Mouse (Mus musculus) heart, postnatal 36 days (tissue): ENCODE measurements around the gene Dkk3. TPM values are rescaled to one million over a fixed set of nuclear protein-coding genes. Genes with fewer than 3 reads are reported as not detected.
A peak's percentile ranks its signal among the peaks of the same experiment; 100 is the strongest.
"Not testable (repeated sequence)": the region's sequence is repeated elsewhere in the genome, so short reads cannot be mapped to it uniquely, and the experiment has no call there.

ENCODE experiments used
- DNase-seq, 2 experiments: peaks; one replicate each; pipeline ENCODE4 v3.0.0; 2021 to 2022
- intact Hi-C: fragments of 180-260 bp; cut with DNase I; formaldehyde crosslinking; loops from one replicate; pipeline ENCODE4 v1.15.1; 2025
- total RNA-seq, 2 experiments: library from RNA; stranded (reverse); gene quantifications; 2 replicates each; pipeline ENCODE4 v1.2.3; 2021

Dkk3 gene
- total RNA-seq, 2 experiments from 2014 or later: 35.5 to 43.5 TPM

DNA sequence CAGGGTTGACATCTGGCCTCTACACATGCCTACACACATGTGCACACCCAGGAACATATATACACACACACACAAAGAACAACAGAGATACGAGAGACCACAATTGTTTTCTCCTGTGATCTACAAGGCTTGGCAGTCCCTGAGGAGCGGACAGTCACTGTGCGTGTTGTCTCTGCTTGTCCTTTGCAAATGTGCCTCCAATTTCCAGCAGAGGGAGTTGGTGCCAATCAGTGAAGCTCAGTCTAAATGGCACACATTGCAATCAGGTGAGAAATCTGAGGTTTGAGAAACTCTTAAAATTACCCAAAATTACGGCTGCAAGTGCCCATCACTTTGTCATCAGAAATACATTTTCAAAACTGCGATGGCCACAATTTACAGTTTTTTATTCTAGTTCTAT lies 25.6 kb downstream of the Dkk3 start:
- no peak for DNase-seq
- intact Hi-C loops: no loop called here

DNA sequence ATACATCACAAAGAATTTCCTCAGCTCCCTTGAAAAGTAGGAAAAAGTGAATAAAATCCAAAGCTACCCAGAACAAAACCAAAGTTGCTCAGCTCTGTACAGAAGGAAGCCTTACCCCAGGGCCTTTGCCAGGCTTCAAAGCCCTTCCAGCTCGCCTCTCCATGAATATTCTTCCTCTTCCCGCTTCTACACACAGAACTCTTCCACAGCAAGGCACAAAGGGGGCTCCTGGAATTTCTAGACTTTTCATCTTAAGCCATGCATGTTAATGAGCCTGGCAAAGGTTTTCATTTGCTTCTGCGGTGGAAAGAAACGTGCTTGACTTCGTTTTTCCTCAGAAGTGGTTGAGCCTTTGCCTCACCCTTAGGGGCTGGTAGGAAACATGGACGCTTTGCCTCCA lies 26.9 kb downstream of the Dkk3 start:
- no peak for DNase-seq
- intact Hi-C loops: no loop called here

DNA sequence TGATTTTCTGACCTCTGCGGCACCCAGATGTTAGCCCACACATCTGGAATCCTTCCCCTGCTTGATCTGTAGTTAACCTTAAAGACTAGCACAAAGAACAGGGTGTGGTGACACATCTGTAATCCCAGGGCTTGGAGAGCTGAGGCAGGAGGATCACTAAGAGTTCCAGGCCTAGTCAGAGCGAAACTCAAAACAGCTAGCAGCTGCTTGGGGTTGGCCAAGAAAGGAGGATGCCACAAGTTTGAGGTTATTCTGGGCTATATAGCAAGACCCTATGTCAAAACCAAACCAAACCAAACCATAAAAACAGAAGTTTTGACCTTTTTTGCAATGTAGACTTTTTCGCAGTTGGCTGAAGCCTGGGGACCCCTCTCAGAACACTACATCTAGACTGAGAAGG lies 28.2 kb downstream of the Dkk3 start:
- no peak for DNase-seq
- intact Hi-C loops: no loop called here

DNA sequence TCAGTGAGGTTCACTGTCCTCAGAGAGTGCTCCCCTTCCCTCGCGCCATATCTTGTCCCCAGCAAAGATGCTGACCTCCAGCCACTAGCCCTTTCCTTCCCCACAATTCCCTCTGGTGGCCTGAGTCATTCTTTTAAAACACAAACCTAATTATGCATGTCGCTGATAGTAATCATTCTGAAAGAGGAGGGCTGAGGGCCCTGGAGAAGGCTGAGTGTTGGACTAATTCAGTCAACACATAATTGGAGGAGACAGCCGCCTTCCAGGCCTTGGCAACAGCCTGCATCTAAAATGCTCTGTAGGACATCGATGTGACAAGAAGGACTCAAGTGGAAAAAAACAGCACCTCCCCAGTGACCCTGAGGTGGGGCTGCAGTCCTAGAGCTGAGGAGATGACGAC lies 29.0 kb downstream of the Dkk3 start:
- DNase-seq: no peak
- intact Hi-C loops: no loop called here

DNA sequence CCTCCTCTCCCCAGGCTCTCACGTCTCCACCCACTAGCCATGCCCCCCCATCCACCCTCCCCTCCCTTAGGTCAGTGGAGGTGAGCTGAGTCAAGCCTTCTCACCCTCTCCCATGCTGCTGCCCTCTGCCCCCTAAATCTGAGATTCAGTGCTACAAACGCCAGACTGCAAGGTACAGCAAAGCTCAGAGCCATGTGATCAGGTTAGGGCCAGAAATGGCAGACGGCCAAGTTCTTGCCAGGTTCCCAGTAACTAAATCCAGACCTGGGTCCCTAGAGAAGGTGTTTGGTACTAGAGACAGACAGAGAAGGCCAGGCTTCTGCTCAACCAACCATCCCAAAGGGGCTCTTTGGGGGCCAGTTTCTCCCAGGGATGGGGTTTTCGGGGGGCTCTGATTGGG lies 30.0 kb downstream of the Dkk3 start:
- peak in 1 of 2 experiments; percentile 25 for DNase-seq
- intact Hi-C loops: no loop called here

DNA sequence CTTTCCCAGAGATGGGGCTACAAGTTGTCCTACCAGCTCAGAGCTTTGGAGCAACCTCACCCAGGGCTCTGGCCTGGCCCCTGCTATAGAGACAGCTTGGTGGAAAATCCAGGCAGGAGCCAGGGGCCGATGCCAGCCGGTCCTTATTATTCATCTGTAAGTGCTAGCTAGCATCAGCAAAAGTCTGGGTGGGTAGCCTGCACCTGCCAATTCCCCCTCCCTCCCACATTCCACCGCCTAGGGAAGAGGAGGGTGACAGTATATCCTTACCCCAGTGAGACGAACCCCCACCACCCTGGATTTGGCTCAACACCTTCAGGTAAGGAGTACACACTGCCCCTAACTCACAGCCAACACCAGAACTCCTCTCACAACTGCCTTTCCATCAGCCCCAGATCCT lies 30.9 kb downstream of the Dkk3 start:
- intact Hi-C loops: no loop called here
- DNase-seq: no peak

DNA sequence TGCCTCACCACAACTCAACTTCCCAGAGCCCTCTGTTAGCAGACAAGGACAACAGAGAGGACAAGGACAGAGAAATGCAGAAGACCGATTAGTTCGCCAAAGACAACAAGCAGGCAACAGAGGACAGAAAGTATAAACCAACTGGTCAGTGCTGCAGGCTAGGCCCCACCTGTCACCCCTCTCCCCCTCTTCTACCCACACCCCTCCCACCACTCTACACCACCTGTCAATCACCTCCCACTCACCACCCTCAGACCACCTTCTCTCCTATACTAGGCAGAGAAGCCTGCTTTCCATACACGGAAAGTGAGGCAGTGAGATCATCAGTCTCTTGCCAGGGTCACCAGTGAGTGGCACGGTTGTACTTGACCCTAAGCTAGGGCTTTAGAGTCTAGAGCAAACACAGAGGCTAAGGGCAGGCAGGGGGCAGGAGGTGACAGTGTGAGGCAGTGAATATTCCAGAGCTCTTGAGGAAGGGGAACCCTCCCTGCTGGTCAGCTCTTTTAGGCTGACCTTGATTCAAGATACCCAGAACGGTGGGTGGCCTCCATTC lies 31.7 kb downstream of the Dkk3 start:
- DNase-seq: no peak
- intact Hi-C loops: no loop called here

DNA sequence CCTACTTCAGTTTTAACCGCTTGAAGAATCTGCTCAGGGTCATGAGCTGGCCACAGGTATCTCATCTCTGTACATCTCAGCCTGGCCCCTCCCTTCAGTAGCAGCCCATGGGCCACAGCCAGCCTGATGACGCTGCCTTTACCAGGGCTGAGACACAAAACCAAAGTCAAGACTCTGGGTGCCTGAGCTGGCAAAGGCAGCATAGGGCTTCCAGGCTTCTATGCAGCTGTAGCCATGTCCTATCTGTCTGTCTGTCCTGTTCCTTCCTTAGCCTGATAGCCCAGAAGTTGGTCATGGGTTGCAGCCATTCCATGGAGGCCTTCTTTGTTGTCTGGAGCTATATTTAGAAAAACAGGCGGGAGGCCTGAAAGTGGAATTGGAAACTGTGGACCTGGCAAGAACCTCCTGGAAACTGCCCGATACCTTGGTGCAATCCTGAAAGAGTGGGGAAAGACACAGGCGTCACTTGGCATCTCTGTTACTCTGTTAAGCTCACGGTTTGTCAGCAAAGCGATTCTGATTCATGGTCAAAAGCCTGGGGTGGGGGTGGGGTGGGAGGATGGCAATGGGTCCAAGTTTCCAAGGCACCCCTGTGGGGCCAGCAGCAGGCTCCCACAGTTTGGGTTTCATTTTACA lies 33.1 kb downstream of the Dkk3 start:
- peak; percentile 14 to 31 for DNase-seq
- intact Hi-C loops: no loop called here

DNA sequence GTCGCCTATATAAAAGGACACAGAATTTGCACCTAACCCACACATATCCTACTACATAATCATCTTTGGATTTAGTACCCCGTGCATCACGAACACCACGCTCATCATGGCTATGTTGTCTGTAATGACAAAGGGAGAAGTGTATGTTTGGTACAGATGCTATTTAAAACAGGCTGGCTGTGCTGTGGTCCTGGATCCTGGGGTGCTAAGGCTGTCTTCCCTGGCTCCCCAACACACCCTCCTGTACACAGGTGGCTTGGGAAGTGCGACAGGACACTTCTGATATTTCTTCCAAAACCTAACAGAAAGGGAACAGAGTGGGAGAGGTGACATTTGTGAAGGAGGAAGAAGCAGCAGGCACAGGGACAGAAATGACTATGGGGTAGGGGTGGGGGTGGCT lies 35.2 kb downstream of the Dkk3 start:
- intact Hi-C loops: no loop called here
- DNase-seq: no peak

DNA sequence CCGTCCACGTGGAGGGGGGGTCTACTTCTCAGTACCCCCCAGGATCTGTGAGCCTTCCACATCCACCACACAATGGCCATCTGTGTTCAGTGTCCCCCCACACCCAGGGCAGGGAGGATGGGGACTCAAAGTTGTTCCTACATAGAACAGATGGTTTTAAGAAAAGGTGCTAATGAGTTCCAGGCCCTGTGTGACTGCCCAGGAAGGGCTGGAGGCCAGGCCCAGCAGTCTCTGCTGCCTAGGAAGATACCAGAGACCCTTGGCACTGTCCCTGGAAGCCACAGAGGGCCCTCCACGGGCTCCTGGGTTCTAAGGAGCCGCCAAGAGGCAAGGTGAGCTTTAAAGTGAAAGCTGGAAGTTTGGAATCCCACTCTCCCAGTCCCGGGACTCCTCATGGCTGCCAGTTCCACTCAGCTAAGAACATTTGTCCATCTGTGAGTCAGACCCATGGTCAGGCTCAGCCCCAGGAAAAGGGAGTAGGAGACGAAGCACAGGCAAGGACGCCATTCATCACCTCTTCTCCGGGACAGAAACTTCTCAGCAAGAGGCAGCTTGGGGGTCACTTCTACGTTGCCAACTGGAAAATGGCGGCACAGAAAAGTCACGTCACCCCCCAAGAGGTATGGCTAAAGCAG lies 36.9 kb downstream of the Dkk3 start:
- intact Hi-C loops: no loop called here

DNA sequence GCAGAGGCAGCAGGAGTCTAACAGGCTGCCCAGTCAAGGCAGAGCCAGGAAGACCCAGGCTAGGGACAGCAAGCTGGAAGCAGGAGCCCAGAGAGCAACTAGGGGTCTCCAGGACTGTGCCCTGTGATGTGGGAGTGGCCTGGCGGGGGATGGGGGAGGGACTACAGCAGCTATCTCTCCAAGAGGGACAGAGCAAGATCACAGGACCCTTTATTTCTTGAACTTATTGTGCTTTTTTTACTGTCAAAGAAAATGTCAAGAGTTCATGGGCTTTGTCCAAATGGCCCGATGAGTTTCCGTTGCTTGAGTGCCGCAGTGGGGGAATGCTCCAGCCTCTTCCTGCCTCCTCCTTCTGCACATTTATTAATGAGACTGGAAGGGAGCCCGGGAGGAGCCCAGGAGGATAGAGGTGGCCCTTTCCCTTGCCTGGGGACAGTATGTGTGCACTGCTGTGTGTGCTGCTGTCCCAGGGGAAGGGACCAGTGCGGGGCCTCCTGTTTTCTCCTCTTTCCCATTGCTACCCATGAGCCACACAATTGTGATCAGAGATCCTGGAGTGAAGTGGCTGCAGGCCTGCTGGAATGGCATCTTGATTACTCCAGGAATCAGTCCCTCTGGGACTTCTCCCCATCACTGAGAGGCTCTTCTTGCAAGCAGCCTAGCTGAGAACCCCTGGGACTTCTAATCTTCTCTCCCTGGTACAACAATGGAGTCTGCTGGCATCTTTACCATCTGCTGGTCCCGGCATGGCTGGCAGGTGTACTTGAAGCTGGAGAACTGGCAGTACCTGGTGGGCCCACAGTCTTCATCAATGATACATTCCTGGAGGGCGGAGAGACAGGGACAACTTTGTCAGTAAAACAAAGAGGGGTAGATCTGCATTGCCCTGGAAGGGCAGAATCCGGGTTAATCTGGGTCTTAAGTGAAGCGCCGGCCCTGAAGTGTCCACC lies 37.7 kb downstream of the Dkk3 start:
- intact Hi-C loops: no loop called here
- DNase-seq: no peak

More for the DNA sequence above, 36.9 kb downstream of the Dkk3 start:
- no peak for DNase-seq

DNA sequence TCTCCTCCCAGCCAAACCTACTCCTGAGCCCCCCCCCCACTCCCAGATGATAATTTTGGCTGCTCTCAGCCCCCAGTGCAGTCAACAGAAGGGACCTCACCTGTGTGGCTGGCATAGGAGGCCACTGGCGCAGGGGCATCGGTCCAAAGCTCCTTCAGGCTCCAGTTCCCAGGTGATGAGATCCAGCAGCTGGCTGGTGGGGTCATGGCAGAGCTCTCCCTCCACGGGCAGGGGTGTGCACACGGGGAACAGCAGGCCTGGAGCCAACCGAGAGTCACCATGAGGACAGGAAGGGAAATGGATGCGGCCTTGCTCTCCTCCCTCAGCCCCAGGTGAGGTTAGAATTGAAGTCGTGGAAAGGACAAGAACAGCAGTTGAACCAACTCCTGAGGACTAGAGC lies 39.6 kb downstream of the Dkk3 start:
- intact Hi-C loops: no loop called here
- DNase-seq: no peak

DNA sequence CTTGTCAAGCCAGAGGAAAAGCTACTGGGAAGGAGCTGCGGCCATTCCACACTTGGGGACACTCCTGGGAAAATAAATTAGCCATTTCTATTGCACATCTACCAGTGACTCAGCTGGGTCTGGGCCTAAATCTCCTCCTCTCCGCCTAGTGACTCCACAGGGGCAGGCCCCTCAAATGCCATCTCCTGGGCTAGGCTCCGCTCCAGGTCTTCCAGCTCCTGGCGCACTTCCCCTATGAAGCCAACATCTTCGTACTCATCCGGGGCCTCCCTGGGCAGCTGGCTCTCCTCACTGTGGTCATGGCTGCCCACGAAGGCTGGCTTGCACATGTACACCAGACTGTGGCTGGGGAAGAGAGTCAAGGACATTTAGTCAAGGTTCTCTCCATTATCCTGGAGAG lies 40.8 kb downstream of the Dkk3 start:
- DNase-seq: no peak
- intact Hi-C loops: no loop called here

DNA sequence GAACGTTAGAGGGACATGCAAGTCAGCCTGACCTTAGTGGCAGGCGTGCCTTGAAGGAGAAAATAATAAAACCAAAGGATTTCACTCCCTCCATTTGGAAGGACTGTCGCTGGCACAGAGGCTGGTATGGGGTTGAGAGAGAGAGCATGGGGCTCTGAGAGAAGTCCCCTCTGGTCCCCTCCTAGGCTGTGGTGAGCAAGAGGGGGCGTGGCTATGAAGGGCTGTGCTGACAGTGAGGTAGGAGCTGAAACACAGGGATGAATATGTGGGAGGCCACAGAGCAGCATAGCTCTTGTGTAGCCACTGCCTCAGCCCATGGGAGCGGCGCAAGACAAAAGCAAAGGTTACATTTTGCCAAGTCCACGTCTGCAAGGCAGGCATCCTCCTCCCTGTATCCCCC lies 41.4 kb downstream of the Dkk3 start:
- intact Hi-C loops: no loop called here
- DNase-seq: no peak

DNA sequence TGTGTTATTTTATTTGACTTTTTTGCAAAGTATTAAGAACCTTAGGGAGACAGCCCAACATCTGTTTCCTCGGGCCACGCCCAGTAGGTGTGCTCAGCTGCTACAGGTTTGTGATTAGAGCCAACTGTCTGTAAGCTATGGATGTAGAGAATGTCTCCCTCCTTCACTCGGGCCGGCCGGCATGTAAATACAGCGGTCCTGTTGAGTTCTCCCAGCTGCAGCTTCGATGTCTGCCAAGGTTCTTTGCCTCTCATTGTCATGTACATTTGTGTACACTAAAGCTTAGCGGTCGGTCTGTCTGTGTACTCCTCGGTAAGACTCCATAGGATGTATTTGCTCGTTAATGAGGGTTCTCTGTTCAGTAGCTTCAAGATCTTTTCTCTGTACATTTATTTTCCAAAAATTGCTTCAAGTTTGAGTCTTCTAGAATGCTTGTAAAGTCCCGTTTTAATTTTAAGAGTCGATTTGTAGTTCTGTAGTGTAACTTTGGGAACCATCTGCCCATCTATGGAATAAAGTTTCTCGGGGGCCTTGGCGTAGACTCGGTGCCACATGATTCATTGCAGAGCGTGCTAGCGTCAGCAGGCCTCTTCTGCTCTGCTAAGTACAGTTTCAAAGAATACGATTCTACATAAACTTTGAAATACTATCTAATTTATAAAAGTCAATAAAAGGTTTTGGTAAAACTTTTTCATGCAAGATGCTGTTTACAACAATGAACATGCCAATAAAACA lies 48.1 kb downstream of the Dkk3 start:
- intact Hi-C loops: no loop called here
- DNase-seq: no peak

DNA sequence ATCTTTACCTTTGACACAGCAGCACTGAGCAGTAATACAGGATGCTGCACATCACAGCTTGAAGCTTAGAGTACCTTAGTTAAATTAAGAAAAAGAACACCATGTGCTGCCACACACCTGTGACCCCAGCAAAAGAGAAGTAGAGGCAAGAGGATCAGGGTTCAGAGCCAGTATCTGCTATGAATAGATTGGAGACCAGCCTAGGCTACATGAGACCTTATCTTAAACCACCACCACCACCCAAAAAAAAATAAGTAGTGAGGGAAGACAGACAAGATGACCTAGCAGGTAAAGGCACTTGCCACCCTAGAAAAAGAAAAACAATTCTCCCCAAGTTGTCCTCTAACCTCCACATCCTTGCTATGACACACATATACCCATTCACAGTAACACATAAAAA lies 50.1 kb downstream of the Dkk3 start:
- no peak for DNase-seq
- intact Hi-C loops: no loop called here

DNA sequence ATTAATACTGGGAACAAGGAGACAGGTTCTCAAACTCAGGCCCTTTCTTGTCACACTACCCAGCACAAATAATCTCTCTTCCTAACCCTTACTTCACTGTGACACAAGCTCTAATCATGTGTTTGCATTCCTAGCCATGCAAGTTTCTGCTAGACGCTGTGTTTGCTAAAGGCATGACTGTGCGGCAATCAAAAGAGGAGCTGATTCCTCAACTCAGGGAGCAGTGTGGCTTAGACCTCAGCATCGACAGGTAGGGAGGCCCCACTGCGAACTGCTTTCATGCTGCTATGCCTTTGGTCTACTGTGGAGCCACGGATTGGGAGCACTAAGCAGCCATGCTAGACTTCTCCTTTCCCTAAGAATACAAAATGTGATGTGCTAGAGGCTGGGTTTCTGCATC lies 55.0 kb downstream of the Dkk3 start:
- no peak for DNase-seq
- intact Hi-C loops: no loop called here

DNA sequence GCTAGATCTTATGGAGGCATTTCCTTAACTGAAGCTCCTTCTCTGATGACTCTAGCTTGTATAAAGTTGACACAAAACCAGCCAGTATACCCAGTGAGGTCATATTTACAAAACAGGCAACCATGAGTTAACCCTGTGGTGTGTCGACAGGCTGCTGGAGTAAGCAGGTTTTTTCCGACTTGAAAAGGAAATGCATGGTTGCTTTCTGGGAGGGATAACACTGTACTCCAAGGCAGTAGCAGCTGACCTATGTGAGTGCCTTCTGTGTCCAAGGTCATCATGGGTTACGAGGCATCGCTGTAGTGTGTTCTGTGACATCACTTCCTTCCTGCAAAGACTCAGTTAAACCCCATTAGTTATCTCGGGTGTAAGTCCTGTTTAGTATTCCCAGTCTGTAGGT lies 55.9 kb downstream of the Dkk3 start:
- intact Hi-C loops: no loop called here
- no peak for DNase-seq

DNA sequence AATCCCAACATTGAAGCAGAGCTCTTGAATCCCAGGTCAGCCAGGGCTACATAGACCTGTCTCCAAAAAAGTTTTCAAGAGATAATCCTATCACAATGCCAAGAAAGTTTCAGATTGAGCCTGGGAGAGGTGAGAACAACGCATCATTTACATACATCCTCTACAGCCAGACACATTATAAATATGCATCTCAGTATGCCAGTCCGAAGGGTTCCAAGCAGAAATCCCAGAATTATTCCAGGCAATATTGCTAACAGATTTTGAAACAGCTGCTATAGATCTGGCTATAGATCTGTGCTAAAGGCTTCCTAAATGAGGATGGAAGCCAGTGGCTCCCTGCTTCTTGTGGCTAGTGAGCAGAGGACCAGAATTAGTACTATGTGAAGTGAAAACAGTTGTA lies 58.0 kb downstream of the Dkk3 start:
- no peak for DNase-seq
- intact Hi-C loops: no loop called here

DNA sequence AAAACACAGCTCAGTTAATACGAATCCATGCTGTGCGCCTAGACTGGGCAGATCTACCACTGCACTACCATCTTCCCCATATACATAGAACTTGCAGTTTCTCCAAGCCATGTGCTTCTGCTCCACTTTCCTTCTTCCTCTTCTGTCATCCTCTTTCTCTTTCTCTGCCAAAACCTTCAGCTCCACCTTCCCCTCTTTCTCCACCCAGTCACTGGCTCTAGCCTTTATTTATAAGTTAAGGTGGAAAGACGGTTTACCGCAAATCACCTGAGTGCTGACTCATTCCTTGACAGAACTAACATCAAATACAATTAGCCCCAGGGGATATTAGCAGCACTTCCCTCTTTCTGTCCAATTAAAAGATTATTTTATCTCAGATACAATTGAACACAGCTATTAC lies 63.9 kb downstream of the Dkk3 start:
- DNase-seq, intact Hi-C loops: not testable (repeated sequence)

DNA sequence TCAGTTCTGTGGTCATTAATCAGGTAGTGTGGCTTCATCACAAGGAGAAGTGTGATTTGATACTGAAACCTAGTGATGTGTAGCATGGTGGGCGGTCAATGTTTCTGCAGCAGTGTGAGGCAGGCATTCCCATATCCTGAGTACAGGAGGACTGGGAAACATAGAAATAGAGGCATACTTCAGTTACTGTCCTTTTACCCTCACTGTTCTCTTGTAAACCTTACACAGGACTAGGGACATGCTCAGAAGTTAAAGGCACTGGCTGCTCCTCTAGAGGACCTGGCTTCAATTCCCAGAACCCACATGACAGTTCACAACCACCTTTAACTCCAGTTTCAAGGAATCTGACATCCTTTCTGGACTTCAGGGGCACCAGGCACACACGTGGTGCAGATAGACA lies 72.7 kb downstream of the Dkk3 start:
- intact Hi-C loops: no loop called here
- no peak for DNase-seq
